Mouse (Mus musculus) CD4-positive helper T cell, adult 2 months (primary cell): ENCODE measurements at regions not wholly inside any gene's neighbourhood (a gene's known extent, or its start where the extent isn't known, plus 50 kb on each side); places are given as distances from the start of the nearest gene placed in this dataset.

ENCODE experiments used
- DNase-seq: peaks from one replicate; pipeline ENCODE4 v3.0.0-alpha.2; 2012; ENCODE audit warnings: low read depth, missing footprints, low spot score

DNA sequence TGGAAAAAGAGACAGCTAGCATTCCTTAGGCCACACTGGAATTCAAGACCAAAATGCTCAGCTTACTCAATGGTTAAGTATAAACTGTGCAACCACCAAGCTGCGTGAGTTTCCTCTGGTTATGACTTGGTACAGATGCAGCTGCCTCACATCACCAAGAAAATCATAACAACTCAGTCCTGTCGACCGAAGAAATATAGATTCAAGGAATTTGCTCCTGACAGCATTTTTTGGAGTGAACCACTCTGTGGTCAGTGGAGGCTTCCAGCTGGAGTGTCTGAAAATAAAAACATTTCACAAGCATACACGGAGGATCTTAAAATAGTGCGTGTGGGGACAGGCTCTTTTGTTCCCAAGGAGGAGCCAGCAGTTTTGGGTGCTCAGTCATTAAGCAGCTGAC is 253.8 kb downstream of the Bckdhb start:
- DNase-seq, result no peak

- DNase-seq, result no peak
Observed at GRCm38 (mm10) chr9:84179238-84179637, 254.3 kb downstream of the Bckdhb start.

GRCm38 (mm10) chr9:84183637-84184374 is 258.9 kb downstream of the Bckdhb start:
- DNase-seq, result no peak

DNA sequence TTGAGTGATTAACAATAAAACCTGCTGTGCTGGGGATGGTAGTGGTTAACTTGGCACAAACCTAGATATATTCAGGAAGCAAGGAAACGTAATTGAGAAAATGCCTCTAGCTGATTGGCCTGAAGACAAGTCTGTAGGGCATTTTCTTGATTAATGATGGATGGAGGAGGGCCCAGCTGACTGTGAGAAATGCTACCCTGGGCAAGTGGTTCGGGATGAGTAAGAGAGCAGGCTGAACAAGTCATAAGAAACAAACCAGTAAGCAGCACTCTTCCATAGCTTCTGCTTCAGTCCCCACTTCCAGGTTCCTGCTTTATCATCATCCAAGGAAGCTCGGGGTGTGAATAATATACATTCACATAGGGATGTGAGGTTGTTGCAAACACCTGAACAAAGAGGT is 262.6 kb downstream of the Bckdhb start:
- DNase-seq, result no peak

DNA sequence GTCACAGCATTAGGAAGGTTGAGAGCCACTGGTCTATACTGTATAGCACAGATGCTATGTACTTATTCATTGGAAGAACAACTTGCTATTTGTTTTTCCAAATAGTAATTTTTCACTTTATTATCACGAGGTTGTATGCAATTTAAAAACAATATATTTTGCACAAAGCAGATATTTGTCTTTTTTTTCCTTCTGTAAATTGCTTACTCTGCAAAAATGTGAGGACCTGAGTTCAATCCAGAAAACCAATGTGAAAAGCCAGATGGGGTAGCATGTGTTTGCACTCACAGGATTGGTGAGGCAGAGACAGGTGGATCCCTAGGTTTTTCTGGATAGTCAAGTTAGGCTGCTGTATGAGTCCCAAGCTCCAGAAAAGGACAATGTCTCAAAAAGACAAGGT is 268.5 kb downstream of the Bckdhb start:
- DNase-seq, result no peak

GRCm38 (mm10) chr9:84194716-84195115 is 269.8 kb downstream of the Bckdhb start:
- no peak for DNase-seq

- DNase-seq, result no peak
Observed at GRCm38 (mm10) chr9:84195338-84195737, 270.4 kb downstream of the Bckdhb start.

GRCm38 (mm10) chr9:84200208-84200607 is 275.3 kb downstream of the Bckdhb start:
- no peak for DNase-seq

DNA sequence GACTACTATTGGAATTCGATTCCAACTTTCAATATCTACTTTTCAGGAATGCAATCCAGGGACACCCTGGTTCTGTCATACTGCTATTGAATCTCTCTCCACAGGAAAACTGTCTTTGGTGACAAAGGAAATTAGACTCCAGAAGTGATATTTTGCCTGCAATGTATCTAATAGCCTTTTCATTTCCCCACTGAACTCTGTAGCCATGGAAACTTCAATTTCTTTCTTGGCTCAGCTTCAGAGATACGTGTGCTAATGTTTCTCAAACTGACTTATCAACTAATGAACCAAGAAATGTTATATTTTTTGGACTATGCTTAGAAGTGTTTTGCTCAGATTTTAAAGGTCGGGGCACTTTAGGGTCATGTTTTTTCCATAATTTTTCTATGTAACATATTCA is 279.1 kb downstream of the Bckdhb start:
- no peak for DNase-seq

- no peak for DNase-seq
Observed at GRCm38 (mm10) chr9:84240491-84240975, 315.6 kb downstream of the Bckdhb start.

DNA sequence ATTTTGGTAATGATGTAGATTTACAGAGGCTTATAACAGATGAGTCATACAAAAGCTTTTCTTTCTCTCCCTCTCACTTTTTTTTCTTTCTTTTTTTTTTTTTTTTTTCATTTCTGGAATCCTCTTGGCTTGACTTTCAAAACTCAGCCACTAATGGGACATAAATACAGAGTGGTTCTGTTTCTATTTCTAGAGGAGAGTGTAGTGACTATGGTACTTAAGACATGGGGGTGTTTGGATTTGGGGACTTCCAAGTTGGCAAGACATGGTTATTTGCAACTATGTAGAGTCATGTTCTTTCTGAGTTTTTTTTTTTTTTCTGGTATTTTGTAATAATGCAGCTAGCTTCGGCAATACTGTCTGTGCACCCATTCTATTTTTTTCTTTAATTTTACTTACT is 324.8 kb downstream of the Bckdhb start:
- no peak for DNase-seq

GRCm38 (mm10) chr9:84253022-84253991 is 328.4 kb downstream of the Bckdhb start:
- DNase-seq, result peak; percentile 14

- no peak for DNase-seq
Observed at GRCm38 (mm10) chr9:84258488-84258887, 333.5 kb downstream of the Bckdhb start.

- no peak for DNase-seq
Observed at GRCm38 (mm10) chr9:84259751-84260150, 334.8 kb downstream of the Bckdhb start.

DNA sequence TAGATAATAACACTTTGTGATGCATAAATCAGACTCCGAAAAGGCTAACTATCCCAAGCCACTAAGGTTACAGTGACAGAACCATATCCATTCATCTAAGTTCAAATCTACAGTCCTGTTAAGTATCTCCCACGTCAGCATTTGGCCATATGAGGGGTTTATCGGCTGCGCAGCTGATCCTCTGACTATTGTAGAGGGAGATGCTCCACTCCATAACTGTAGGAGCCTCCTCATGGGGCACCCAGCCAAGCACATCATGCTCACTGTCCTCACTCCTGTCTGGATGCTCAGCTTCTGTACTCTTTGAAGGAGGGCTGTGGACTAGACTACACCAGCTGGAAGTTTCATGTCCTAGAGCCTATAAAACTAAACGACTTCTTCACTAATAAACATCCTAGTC is 337.2 kb downstream of the Bckdhb start:
- no peak for DNase-seq

- no peak for DNase-seq
Observed at GRCm38 (mm10) chr9:84266974-84267373, 342.0 kb downstream of the Bckdhb start.

- DNase-seq, result no peak
Observed at GRCm38 (mm10) chr9:84274608-84275007, 349.7 kb downstream of the Bckdhb start.

DNA sequence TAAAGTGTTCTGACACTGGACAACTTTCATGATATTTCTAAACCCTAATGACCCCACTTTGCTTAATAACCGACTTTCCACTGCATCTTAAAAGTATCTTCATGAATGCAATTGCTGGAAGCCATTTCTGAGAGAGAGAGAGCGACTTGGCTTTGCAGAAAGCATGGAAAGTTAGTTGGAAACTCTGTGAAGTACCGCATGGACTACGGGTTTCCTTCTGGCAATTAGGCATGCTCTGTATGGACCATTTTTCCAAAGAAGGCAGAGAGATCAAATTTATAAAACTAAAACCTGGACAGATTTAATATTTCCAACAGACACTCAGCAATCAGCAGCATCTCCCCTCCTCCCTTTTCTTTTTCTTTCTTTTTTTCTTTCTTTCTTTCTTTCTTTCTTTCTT is 353.4 kb downstream of the Bckdhb start:
- DNase-seq, result no peak

DNA sequence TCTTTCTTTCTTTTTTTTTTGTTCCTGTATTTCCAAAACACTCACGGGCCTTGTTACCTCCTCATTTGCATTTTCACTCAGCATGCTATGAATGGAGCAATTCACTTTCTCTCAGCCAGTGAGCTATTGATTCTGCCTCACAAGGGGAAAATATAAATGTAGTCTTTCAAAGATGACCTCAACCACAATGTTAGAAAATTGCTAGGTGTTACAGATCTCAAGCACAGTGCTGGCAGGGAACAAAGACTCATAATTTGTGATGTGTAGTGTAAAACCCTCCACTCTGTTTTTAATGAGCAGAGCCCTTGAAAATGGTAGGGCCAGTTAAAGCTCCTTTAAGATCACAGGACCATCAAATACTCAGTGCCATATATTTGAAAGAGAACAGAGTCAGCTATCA is 353.8 kb downstream of the Bckdhb start:
- no peak for DNase-seq

DNA sequence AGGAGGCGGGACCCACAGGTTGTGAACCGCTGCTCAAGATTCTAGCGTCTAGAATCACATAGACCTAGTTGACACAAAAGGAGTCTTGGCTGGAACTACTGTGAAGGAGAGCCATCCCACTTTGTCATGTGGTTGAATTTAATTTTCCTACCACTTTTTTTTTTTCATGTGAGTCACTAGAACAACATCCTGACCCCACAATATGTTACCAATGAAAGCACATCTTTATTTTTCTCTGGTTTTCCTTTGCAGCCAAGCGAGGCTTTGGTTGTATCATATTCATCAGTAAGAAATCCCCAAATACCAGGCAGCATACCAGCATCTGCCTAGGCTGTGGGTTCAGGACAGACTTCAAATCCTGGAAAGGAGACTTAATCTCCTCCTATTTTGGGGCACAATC is 356.0 kb downstream of the Bckdhb start:
- no peak for DNase-seq

- DNase-seq, result no peak
Observed at GRCm38 (mm10) chr9:84281610-84282009, 356.7 kb downstream of the Bckdhb start.

DNA sequence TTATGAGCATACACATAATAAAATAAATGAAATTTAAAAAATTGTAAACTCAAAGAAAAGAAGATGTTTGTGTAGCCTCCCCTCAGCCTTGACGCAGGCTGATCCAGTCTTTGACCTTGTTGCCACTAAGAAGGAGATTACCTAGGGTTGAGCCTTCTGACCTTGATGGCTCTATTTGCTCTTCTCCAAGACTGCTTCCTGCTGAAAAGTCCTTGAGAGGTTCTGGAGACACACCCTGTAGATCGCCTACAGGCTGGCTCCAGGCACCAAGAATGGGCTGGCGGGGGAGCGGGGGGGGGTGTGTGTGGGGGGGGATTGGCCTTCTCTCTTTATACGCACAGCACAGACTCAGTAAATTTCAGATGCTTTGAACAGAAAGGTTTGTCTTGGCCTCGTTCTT is 358.4 kb downstream of the Bckdhb start:
- DNase-seq, result no peak

GRCm38 (mm10) chr9:84285604-84286003 is 360.7 kb downstream of the Bckdhb start:
- no peak for DNase-seq
